Mouse (Mus musculus) small intestine, adult 2 months (tissue): ENCODE measurements around the gene Senp5. TPM values are rescaled to one million over a fixed set of nuclear protein-coding genes. Genes with fewer than 3 reads are reported as not detected.

Source experiments
- H3K27ac ChIP-seq: fragments of 200-500 bp; 2 replicates; pipeline ENCODE4 v1.5.1; 2012; ENCODE audit warnings: low read depth, low read length, control low read depth, inconsistent platforms; ENCODE audit not compliant: insufficient read depth
- H3K27me3 ChIP-seq: fragments of 200-500 bp; 2 replicates; pipeline ENCODE4 v1.6.1; 2012; ENCODE audit warnings: mild to moderate bottlenecking, moderate library complexity, low read length, inconsistent platforms; ENCODE audit not compliant: control insufficient read depth, insufficient read depth
- H3K36me3 ChIP-seq: fragments of 200-500 bp; 2 replicates; pipeline ENCODE4 v1.6.1; 2012; ENCODE audit warnings: mild to moderate bottlenecking, low read length, control low read depth, inconsistent platforms; ENCODE audit not compliant: control insufficient read depth, insufficient read depth
- H3K4me1 ChIP-seq: fragments of 200-500 bp; 2 replicates; pipeline ENCODE4 v1.6.1; 2012; ENCODE audit warnings: low read length, inconsistent platforms, mixed read lengths; ENCODE audit not compliant: control insufficient read depth, insufficient read depth, insufficient read length
- H3K4me3 ChIP-seq: fragments of 200-500 bp; 2 replicates; pipeline ENCODE4 v1.5.1; 2012; ENCODE audit warnings: low read depth, mild to moderate bottlenecking, control low read depth, inconsistent platforms, low read length, moderate library complexity
- CTCF ChIP-seq: fragments of 200-500 bp; IDR thresholded peaks from 2 replicates; pipeline ENCODE4 v1.5.1; 2012; ENCODE audit warnings: low read depth, mild to moderate bottlenecking, control low read depth, inconsistent platforms, low read length, moderate library complexity, mixed read lengths; ENCODE audit not compliant: insufficient replicate concordance, insufficient read length; ENCODE audit errors: extremely low read depth
- POLR2A ChIP-seq: fragments of 200-500 bp; IDR thresholded peaks from 2 replicates; pipeline ENCODE4 v1.6.1; 2012; ENCODE audit warnings: low read depth, mild to moderate bottlenecking, control low read depth, inconsistent platforms, low read length, moderate library complexity
- WGBS: fragments of 180-500 bp; shearing (Covaris S2); methylation state at CpG from one replicate; pipeline ENCODE4 v1.1.7; 2018; 5-methylcytosine and 5-hydroxymethylcytosine counted together
- polyA plus RNA-seq: library from polyadenylated mRNA; depleted of rRNA; stranded (reverse); fragments of >200 nt; gene quantifications from 2 replicates; pipeline ENCODE4 v1.2.3, GENCODE M21; 2012; rRNA removed

Senp5 gene
- 1.1 and 2.0 TPM in 2 replicates for polyA plus RNA-seq

- Histone ChIP-seq H3K27ac (peak within 1 kb of the TSS; percentile 56), H3K27me3 (no peaks in the 10 kb centered on the region), H3K4me1 (peaks cover 2% of the 10 kb centered on the region; the same call in 1 of the 2 replicates), H3K4me3 (peak within 1 kb of the TSS; percentile 79), H3K36me3 (no peaks in the 10 kb centered on the region)
- TF ChIP-seq POLR2A (peak; percentile 86), CTCF (0 out of 2 replicates have a peak, but pooled peaks have one; percentile 5)
- under 1% methylated on average over 66 of the region's 66 CpGs for WGBS
These were observed at the start of gene Senp5 for GRCm38 (mm10) chr16:32002509-32003477. Gene Senp5, minus strand, starts transcription at chr16:32003287.

GRCm38 (mm10) chr16:32042367-32042766 is 39.3 kb upstream of the Senp5 start:
- peak; percentile 54; the same call in 1 of the 2 replicates for TF ChIP-seq CTCF
- no peak for TF ChIP-seq POLR2A
- no peaks in the 10 kb centered on the region for H3K4me1 ChIP-seq
- H3K36me3 ChIP-seq: peaks cover 59% of the 10 kb centered on the region
- H3K4me3 ChIP-seq: no peak overlapping the region
- 86% methylated on average over 4 of the region's 4 CpGs for WGBS
- no peaks in the 10 kb centered on the region for H3K27me3 ChIP-seq
- no peak overlapping the region for H3K27ac ChIP-seq

- H3K27me3 ChIP-seq: no peaks in the 10 kb centered on the region
- TF ChIP-seq POLR2A (no peak), CTCF (no peak)
- peaks cover 67% of the 10 kb centered on the region for H3K36me3 ChIP-seq
- H3K4me1 ChIP-seq: no peaks in the 10 kb centered on the region
- WGBS: 95% methylated on average over 9 of the region's 9 CpGs
- no peak overlapping the region for H3K27ac ChIP-seq
- no peak overlapping the region for H3K4me3 ChIP-seq
These were observed 16.6 kb upstream of the Senp5 start for GRCm38 (mm10) chr16:32019678-32020077.

- Histone ChIP-seq H3K27me3 (no peaks in the 10 kb centered on the region), H3K36me3 (peaks cover 4% of the 10 kb centered on the region; the same call in 1 of the 2 replicates), H3K27ac (no peak overlapping the region), H3K4me1 (no peaks in the 10 kb centered on the region), H3K4me3 (no peak overlapping the region)
- no peak for TF ChIP-seq CTCF
- no peak for TF ChIP-seq POLR2A
- 51% methylated on average over 4 of the region's 4 CpGs for WGBS
These were observed 7.2 kb upstream of the Senp5 start for GRCm38 (mm10) chr16:32010330-32010729.

- no peak for TF ChIP-seq POLR2A
- no peak for TF ChIP-seq CTCF
- Histone ChIP-seq H3K4me1 (no peaks in the 10 kb centered on the region), H3K27ac (no peak overlapping the region), H3K27me3 (no peaks in the 10 kb centered on the region), H3K36me3 (peaks cover 3% of the 10 kb centered on the region; the same call in 1 of the 2 replicates), H3K4me3 (no peak overlapping the region)
- 12% methylated on average over 5 of the region's 5 CpGs for WGBS
These were observed 6.8 kb upstream of the Senp5 start for GRCm38 (mm10) chr16:32009913-32010312.

GRCm38 (mm10) chr16:32008529-32009293 is 5.6 kb upstream of the Senp5 start:
- H3K27ac ChIP-seq: no peak overlapping the region
- no peaks in the 10 kb centered on the region for H3K27me3 ChIP-seq
- peaks cover 3% of the 10 kb centered on the region; the same call in 1 of the 2 replicates for H3K36me3 ChIP-seq
- 53% methylated on average over 10 of the region's 10 CpGs for WGBS
- 0 out of 2 replicates have a peak, but pooled peaks cover under 1% of the 10 kb centered on the region for H3K4me1 ChIP-seq
- TF ChIP-seq CTCF: no peak
- no peak for TF ChIP-seq POLR2A
- H3K4me3 ChIP-seq: no peak overlapping the region
